Mouse (Mus musculus) left cerebral cortex, postnatal 36 days (tissue): ENCODE measurements at regions not wholly inside any gene's neighbourhood (a gene's known extent, or its start where the extent isn't known, plus 50 kb on each side); places are given as distances from the start of the nearest gene placed in this dataset.

Experiments used
- DNase-seq, 2 experiments: peaks; one replicate each; pipeline ENCODE4 v3.0.0; 2021 to 2022; ENCODE audit warnings: low spot score in 2 of 2, mixed read lengths in 1 of 2
- intact Hi-C: fragments of 180-260 bp; cut with DNase I; formaldehyde crosslinking; loops from one replicate; pipeline ENCODE4 v1.15.1; 2025

GRCm38 (mm10) chr6:35645210-35645609 is 105.5 kb upstream of the Mtpn start:
- intact Hi-C loops = no loop called here
- no peak for DNase-seq

GRCm38 (mm10) chr6:35640672-35641071 is 101.0 kb upstream of the Mtpn start:
- intact Hi-C loops = no loop called here
- DNase-seq = no peak

DNA sequence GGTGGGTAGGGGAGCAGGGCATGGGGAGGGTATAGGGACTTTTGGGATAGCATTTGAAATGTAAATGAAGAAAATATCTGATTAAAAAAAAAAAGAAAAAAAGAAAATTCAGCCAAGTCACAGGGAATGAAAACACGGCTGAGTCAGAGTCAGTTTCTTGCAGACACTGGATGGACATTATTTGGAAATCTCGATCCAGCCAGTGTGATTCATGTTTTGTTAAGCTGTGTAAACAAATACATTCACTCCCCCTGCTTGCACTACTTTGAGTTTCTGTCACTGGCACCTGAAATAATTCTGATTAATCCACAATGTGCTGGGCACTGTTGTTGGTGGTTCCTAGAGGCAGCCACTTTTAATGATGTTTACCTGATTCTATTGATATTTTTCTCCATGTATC is 68.6 kb upstream of the Mtpn start:
- no peak for DNase-seq
- intact Hi-C loops = no loop called here

DNA sequence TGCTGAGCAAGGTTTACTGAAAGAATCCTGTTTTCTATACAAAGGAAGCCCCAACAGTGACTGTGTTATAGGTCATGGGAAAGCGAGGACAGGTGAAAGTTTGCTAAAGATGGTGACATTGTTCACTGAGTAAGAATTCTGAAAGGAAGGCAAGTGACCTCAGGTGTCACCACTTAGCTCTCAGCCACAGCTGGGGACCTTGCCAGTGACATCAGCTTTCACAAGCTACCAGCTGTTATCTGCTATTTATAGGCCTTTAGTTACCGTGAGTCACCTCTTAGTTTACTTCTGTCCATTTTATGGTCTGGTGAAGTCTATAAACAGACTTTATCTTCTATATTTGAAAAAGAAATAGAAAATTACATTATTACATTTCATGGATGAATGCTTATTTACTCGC is 65.4 kb upstream of the Mtpn start:
- intact Hi-C loops = no loop called here
- DNase-seq = no peak

- DNase-seq = no peak
- intact Hi-C loops = no loop called here
Observed at GRCm38 (mm10) chr6:35601373-35601772, 61.7 kb upstream of the Mtpn start.

DNA sequence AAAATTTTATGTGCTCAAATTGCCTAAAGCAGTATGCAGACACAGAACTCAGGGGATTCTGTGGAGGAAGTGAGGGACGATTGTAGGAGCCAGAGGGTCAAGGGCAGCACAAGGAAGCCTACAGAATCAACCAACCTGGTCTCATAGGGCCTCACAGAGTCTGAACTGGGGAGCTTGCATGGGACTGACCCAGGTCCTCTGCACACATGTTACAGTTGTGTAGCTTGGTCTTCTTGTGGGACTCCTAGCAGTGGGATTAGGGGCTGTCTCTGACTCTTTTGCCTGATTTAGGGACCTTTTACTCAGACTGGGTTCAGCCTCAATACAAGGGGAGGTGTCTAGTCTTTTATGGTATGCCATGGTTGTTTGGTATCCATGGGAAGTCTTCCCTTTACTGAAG is 60.2 kb upstream of the Mtpn start:
- intact Hi-C loops = loop anchor here (10.0 kb wide), 2 partner anchors 615 to 1235 kb away; no protein-coding TSS in a partner anchor
- DNase-seq = no peak

- DNase-seq = peak; percentile 81 to 84
- intact Hi-C loops = loop anchor here (10.0 kb wide), 2 partner anchors 616 to 1236 kb away; no protein-coding TSS in a partner anchor
Observed at GRCm38 (mm10) chr6:35598406-35599185, 58.9 kb upstream of the Mtpn start.

GRCm38 (mm10) chr6:35595012-35595411 is 55.3 kb upstream of the Mtpn start:
- no peak for DNase-seq
- intact Hi-C loops = loop anchor here (10.0 kb wide), 2 partner anchors 620 to 1240 kb away; no protein-coding TSS in a partner anchor

DNA sequence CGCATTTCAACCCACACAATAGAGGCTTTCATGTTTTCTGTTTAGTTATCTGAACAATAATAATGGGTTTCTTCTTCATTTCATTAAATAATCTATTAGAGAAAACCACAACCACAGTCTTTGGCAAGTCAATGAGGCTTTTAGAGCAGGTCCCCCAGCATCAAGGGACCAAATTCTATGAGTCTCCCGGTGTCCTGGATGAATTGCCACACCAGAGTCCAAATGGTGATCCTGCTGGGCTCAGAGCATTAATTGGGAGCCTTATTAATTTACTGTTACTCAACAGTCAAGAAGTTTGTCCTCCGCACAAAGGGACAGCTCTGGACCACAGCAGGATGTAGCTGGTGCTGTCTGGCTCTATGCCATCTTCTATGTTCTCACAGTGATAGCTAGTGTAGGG is 52.5 kb upstream of the Mtpn start:
- intact Hi-C loops = loop anchor here (10.0 kb wide), 2 partner anchors 623 to 1243 kb away; no protein-coding TSS in a partner anchor
- no peak for DNase-seq
